Mouse (Mus musculus): Measurements from ENCODE around the gene Iffo2.

Gene Iffo2

GRCm38 (mm10) chr4:139640333-139640732 lies 110.0 kb downstream of the Iffo2 start:
- no peak for DNase-seq (ENCODE audit: low read depth, low spot score)

GRCm38 (mm10) chr4:139640775-139641174 lies 110.4 kb downstream of the Iffo2 start:
- DNase-seq (ENCODE audit: low read depth, low spot score): no peak

- DNase-seq (ENCODE audit: low read depth, low spot score): peak; percentile 95
Observed at GRCm38 (mm10) chr4:139641829-139642425, 111.6 kb downstream of the Iffo2 start.

GRCm38 (mm10) chr4:139643972-139644371 lies 113.6 kb downstream of the Iffo2 start:
- DNase-seq (ENCODE audit: low read depth, low spot score): peak; percentile 79

- DNase-seq (ENCODE audit: low read depth, low spot score): peak; percentile 79
Observed at GRCm38 (mm10) chr4:139646916-139647315, 116.6 kb downstream of the Iffo2 start.

GRCm38 (mm10) chr4:139650086-139650743 lies 119.9 kb downstream of the Iffo2 start:
- no peak for DNase-seq (ENCODE audit: low read depth, low spot score)

- DNase-seq (ENCODE audit: low read depth, low spot score): no peak
Observed at GRCm38 (mm10) chr4:139650907-139651306, 120.6 kb downstream of the Iffo2 start.

- no peak for DNase-seq (ENCODE audit: low read depth, low spot score)
Observed at GRCm38 (mm10) chr4:139653238-139653637, 122.9 kb downstream of the Iffo2 start, which contains the start of gene Tas1r2. Gene Tas1r2, plus strand, starts transcription at chr4:139653538.

- no peak for DNase-seq (ENCODE audit: low read depth, low spot score)
Observed at GRCm38 (mm10) chr4:139661897-139662296, 131.5 kb downstream of the Iffo2 start.

- no peak for DNase-seq (ENCODE audit: low read depth, low spot score)
Observed at GRCm38 (mm10) chr4:139667632-139668031, 137.3 kb downstream of the Iffo2 start.

- peak; percentile 76 for DNase-seq (ENCODE audit: low read depth, low spot score)
Observed at GRCm38 (mm10) chr4:139669847-139670246, 139.5 kb downstream of the Iffo2 start.

Measured in ES-CJ7 (cell line).